Mouse (Mus musculus): Measurements from ENCODE around the gene Nol3. TPM values are rescaled to one million over a fixed set of nuclear protein-coding genes. Genes with fewer than 3 reads are reported as not detected.

The Nol3 gene
- polyA plus RNA-seq, 1 experiment from 2014 or later, result 1.4 TPM

- no peak overlapping the region for H3K4me3 ChIP-seq (replicated peaks)
- no peaks in the 10 kb centered on the region for H3K4me1 ChIP-seq
- ATAC-seq (ENCODE audit: insufficient read depth, low FRiP score, low read depth), result no peak
- no peaks in the 10 kb centered on the region for H3K9me3 ChIP-seq
- WGBS, result 83% methylated on average over 11 of the region's 11 CpGs
- H3K9ac ChIP-seq, result no peak overlapping the region
- no peaks in the 10 kb centered on the region for H3K27me3 ChIP-seq (replicated peaks)
- H3K36me3 ChIP-seq, result peaks cover 25% of the 10 kb centered on the region
- H3K4me2 ChIP-seq, result no peak overlapping the region
- no peak overlapping the region for H3K27ac ChIP-seq
Measured at GRCm38 (mm10) chr8:105318662-105319190, 42.8 kb downstream of the Nol3 start.

GRCm38 (mm10) chr8:105323183-105323582, 47.2 kb downstream of the Nol3 start:
- Histone ChIP-seq H3K4me3 (replicated peaks) (no peak overlapping the region), H3K9me3 (no peaks in the 10 kb centered on the region), H3K27ac (no peak overlapping the region), H3K4me2 (no peak overlapping the region), H3K36me3 (peaks cover 14% of the 10 kb centered on the region), H3K4me1 (peaks cover 18% of the 10 kb centered on the region), H3K27me3 (replicated peaks) (no peaks in the 10 kb centered on the region), H3K9ac (no peak overlapping the region)
- peak; percentile 64; the same call in 1 of the 2 replicates for ATAC-seq (ENCODE audit: insufficient read depth, low FRiP score, low read depth)
- 82% methylated on average over 4 of the region's 4 CpGs for WGBS

- Histone ChIP-seq H3K27ac (peak overlapping the region; percentile 77; the same call in 1 of the 2 replicates), H3K4me3 (replicated peaks) (peak overlapping the region; percentile 87), H3K4me1 (peaks cover 20% of the 10 kb centered on the region), H3K27me3 (replicated peaks) (no peaks in the 10 kb centered on the region), H3K9ac (peak overlapping the region; percentile 73), H3K4me2 (peak overlapping the region; percentile 82), H3K36me3 (peaks cover 23% of the 10 kb centered on the region), H3K9me3 (no peaks in the 10 kb centered on the region)
- 0% methylated on average over 12 of the region's 12 CpGs for WGBS
- ATAC-seq (ENCODE audit: insufficient read depth, low FRiP score, low read depth), result peak; percentile 7; the same call in 1 of the 2 replicates
Measured at GRCm38 (mm10) chr8:105325641-105326093, 49.7 kb downstream of the Nol3 start.

- under 1% methylated on average over 36 of the region's 36 CpGs for WGBS
- H3K9ac ChIP-seq, result peak within 1 kb of the TSS; percentile 76
Measured at GRCm38 (mm10) chr8:105326141-105326672, 50.3 kb downstream of the Nol3 start, which contains the start of the genes Lrrc29 and Tmem208. TSS of gene Lrrc29 (minus strand) at chr8:105326278. TSS of gene Tmem208 (plus strand) at chr8:105326354.

GRCm38 (mm10) chr8:105326968-105327367, 51.0 kb downstream of the Nol3 start:
- Histone ChIP-seq H3K4me2 (peak overlapping the region; percentile 79), H3K9me3 (no peaks in the 10 kb centered on the region), H3K9ac (peak overlapping the region; percentile 76), H3K27ac (peak overlapping the region; percentile 90; the same call in 1 of the 2 replicates), H3K27me3 (replicated peaks) (no peaks in the 10 kb centered on the region), H3K4me3 (replicated peaks) (peak overlapping the region; percentile 87), H3K36me3 (peaks cover 33% of the 10 kb centered on the region), H3K4me1 (peaks cover 20% of the 10 kb centered on the region)
- no peak for ATAC-seq (ENCODE audit: insufficient read depth, low FRiP score, low read depth)
- 35% methylated on average over 6 of the region's 6 CpGs for WGBS

More at GRCm38 (mm10) chr8:105326141-105326672, 50.3 kb downstream of the Nol3 start, which contains the start of the genes Lrrc29 and Tmem208:
- Histone ChIP-seq H3K4me2 (peak within 1 kb of the TSS; percentile 82), H3K36me3 (peaks cover 25% of the 10 kb centered on the region), H3K27ac (peak within 1 kb of the TSS; percentile 90), H3K4me1 (peaks cover 20% of the 10 kb centered on the region), H3K9me3 (no peaks in the 10 kb centered on the region), H3K27me3 (replicated peaks) (no peaks in the 10 kb centered on the region), H3K4me3 (replicated peaks) (peak within 1 kb of the TSS; percentile 87)
- peak; percentile 89 for ATAC-seq (ENCODE audit: insufficient read depth, low FRiP score, low read depth)

GRCm38 (mm10) chr8:105330325-105330724, 54.4 kb downstream of the Nol3 start:
- ATAC-seq (ENCODE audit: insufficient read depth, low FRiP score, low read depth), result no peak
- Histone ChIP-seq H3K9me3 (no peaks in the 10 kb centered on the region), H3K36me3 (peaks cover 48% of the 10 kb centered on the region), H3K4me3 (replicated peaks) (no peak overlapping the region), H3K4me2 (no peak overlapping the region), H3K27me3 (replicated peaks) (no peaks in the 10 kb centered on the region), H3K4me1 (peaks cover 13% of the 10 kb centered on the region), H3K27ac (no peak overlapping the region), H3K9ac (no peak overlapping the region)
- 92% methylated on average over 12 of the region's 12 CpGs for WGBS

- H3K36me3 ChIP-seq, result peaks cover 60% of the 10 kb centered on the region
Measured at GRCm38 (mm10) chr8:105331469-105331868, 55.5 kb downstream of the Nol3 start.

More at GRCm38 (mm10) chr8:105331469-105331868, 55.5 kb downstream of the Nol3 start:
- Histone ChIP-seq H3K27ac (no peak overlapping the region), H3K9me3 (no peaks in the 10 kb centered on the region), H3K9ac (no peak overlapping the region), H3K4me2 (no peak overlapping the region), H3K27me3 (replicated peaks) (no peaks in the 10 kb centered on the region), H3K4me3 (replicated peaks) (no peak overlapping the region), H3K4me1 (peaks cover 10% of the 10 kb centered on the region)
- 92% methylated on average over 22 of the region's 22 CpGs for WGBS
- no peak for ATAC-seq (ENCODE audit: insufficient read depth, low FRiP score, low read depth)

MicroRNAs encoded within 50 kb of the gene (microRNA counts, 519-probe panel; counts per million panel counts)
- 1,912 counts per million, percentile 18 among the panel's probes with 10 or more counts for microRNA mmu-miR-328

Small RNA genes within 50 kb of the gene (microRNA-seq; reads per million reads assigned to microRNA genes)
- not detected for gene Gm27320
- 187 reads per million, percentile 58 among the genes with 10 or more reads in this experiment for gene Mir328

Other genes starting within 250 kb of the Nol3 start
- not detected in 2 replicates for gene Ces3a, start 227.5 kb upstream of the Nol3 start, polyA plus RNA-seq (2015; fragmentation: Nextera tagmentation; extraction: Ambion mirVana)
- gene Ces3b, start 192.4 kb upstream of the Nol3 start, polyA plus RNA-seq (2015; fragmentation: Nextera tagmentation; extraction: Ambion mirVana), result not detected in 2 replicates
- gene Ces4a, start 144.3 kb upstream of the Nol3 start, polyA plus RNA-seq (2015; fragmentation: Nextera tagmentation; extraction: Ambion mirVana), result not detected in 2 replicates
- 53.2 and 54.4 TPM in 2 replicates for gene Cbfb, start 105.5 kb upstream of the Nol3 start, polyA plus RNA-seq (2015; fragmentation: Nextera tagmentation; extraction: Ambion mirVana)
- gene D230025D16Rik, start 51.0 kb upstream of the Nol3 start, polyA plus RNA-seq (2015; fragmentation: Nextera tagmentation; extraction: Ambion mirVana), result 26.2 and 26.8 TPM in 2 replicates
- gene B3gnt9, start 21.0 kb upstream of the Nol3 start, polyA plus RNA-seq (2015; fragmentation: Nextera tagmentation; extraction: Ambion mirVana), result 26.1 and 27.4 TPM in 2 replicates
- gene Tradd, start 11.5 kb upstream of the Nol3 start, polyA plus RNA-seq (2015; fragmentation: Nextera tagmentation; extraction: Ambion mirVana), result 28.5 and 30.3 TPM in 2 replicates
- gene Fbxl8, start 11.5 kb upstream of the Nol3 start, polyA plus RNA-seq (2015; fragmentation: Nextera tagmentation; extraction: Ambion mirVana), result 3.7 and 4.4 TPM in 2 replicates
- 0.08 and 0.24 TPM in 2 replicates for gene Hsf4, start 6.3 kb upstream of the Nol3 start, polyA plus RNA-seq (2015; fragmentation: Nextera tagmentation; extraction: Ambion mirVana)
- gene 4931428F04Rik, start 13.7 kb downstream of the Nol3 start, polyA plus RNA-seq (2015; fragmentation: Nextera tagmentation; extraction: Ambion mirVana), result 9.1 and 10.7 TPM in 2 replicates
- gene Exoc3l, start 20.0 kb downstream of the Nol3 start, polyA plus RNA-seq (2015; fragmentation: Nextera tagmentation; extraction: Ambion mirVana), result 10.4 and 10.9 TPM in 2 replicates
- gene E2f4, start 21.5 kb downstream of the Nol3 start, polyA plus RNA-seq (2015; fragmentation: Nextera tagmentation; extraction: Ambion mirVana), result 80.4 and 83.1 TPM in 2 replicates
- 15.9 and 17.1 TPM in 2 replicates for gene Elmo3, start 29.5 kb downstream of the Nol3 start, polyA plus RNA-seq (2015; fragmentation: Nextera tagmentation; extraction: Ambion mirVana)
- gene Lrrc29, start 50.1 kb downstream of the Nol3 start, polyA plus RNA-seq (2015; fragmentation: Nextera tagmentation; extraction: Ambion mirVana), result 2.3 and 2.5 TPM in 2 replicates
- gene Tmem208, start 50.2 kb downstream of the Nol3 start, polyA plus RNA-seq (2015; fragmentation: Nextera tagmentation; extraction: Ambion mirVana), result 131 and 132 TPM in 2 replicates
- gene Fhod1, start 71.8 kb downstream of the Nol3 start, polyA plus RNA-seq (2015; fragmentation: Nextera tagmentation; extraction: Ambion mirVana), result 2.5 and 3.0 TPM in 2 replicates
- 1.9 and 2.0 TPM in 2 replicates for gene Slc9a5, start 72.7 kb downstream of the Nol3 start, polyA plus RNA-seq (2015; fragmentation: Nextera tagmentation; extraction: Ambion mirVana)
- 0.21 and 0.30 TPM in 2 replicates for gene Plekhg4, start 97.1 kb downstream of the Nol3 start, polyA plus RNA-seq (2015; fragmentation: Nextera tagmentation; extraction: Ambion mirVana)
- not detected in 2 replicates for gene Kctd19, start 137.4 kb downstream of the Nol3 start, polyA plus RNA-seq (2015; fragmentation: Nextera tagmentation; extraction: Ambion mirVana)
- 0.09 TPM in 1 of 2 replicates, not detected in the other for gene Lrrc36, start 137.4 kb downstream of the Nol3 start, polyA plus RNA-seq (2015; fragmentation: Nextera tagmentation; extraction: Ambion mirVana)
- 44.7 and 45.5 TPM in 2 replicates for gene Tppp3, start 195.4 kb downstream of the Nol3 start, polyA plus RNA-seq (2015; fragmentation: Nextera tagmentation; extraction: Ambion mirVana)
- gene Zdhhc1, start 220.8 kb downstream of the Nol3 start, polyA plus RNA-seq (2015; fragmentation: Nextera tagmentation; extraction: Ambion mirVana), result 32.2 and 34.7 TPM in 2 replicates
- gene Hsd11b2, start 242.6 kb downstream of the Nol3 start, polyA plus RNA-seq (2015; fragmentation: Nextera tagmentation; extraction: Ambion mirVana), result 2.5 and 2.7 TPM in 2 replicates

Measured in stomach, embryonic 15.5 days (tissue).